Mouse (Mus musculus): ENCODE results near the gene Dlg1.

The Dlg1 gene

DNA sequence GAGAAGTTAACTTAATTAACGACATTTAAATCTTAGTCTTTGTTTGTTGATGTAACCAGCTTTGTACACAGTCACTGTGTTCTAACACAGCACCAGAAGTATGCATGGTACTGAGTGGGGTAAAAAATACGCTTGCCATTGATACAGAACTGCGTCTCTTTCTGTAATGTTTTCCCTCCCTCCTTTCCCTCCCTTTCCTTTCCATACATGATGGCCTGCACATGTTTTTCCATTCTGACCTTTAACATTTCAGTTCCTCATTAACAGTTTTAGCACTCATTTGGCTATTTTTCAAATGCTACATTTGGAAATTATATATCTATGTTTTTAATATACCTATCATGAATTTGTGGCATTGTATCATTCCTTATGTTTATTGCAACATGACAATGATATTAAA is 181.0 kb downstream of the Dlg1 start:
- CTCF ChIA-PET, result no interaction called here

- CTCF ChIA-PET, result no interaction called here
Observed at GRCm38 (mm10) chr16:31846763-31847162, 183.5 kb downstream of the Dlg1 start.

DNA sequence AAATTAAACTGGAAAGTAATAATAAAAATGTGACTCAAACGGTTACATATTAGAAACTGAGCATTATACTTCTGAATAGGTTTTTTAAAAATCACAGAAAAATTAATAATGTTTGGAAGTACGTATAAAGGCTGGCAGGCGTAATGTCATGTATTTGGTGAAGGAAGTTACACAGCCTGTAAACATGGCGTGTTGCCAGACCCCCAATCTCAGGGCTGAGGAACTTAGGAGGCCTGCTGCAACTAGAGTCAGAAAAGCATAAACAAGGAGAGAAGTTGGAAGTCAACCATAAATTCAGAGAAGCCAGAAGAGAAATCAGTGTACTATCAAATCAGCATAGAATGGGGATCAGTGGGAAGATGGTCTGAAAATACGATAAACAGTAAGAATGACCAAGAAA is 200.7 kb downstream of the Dlg1 start:
- CTCF ChIA-PET, result no interaction called here

DNA sequence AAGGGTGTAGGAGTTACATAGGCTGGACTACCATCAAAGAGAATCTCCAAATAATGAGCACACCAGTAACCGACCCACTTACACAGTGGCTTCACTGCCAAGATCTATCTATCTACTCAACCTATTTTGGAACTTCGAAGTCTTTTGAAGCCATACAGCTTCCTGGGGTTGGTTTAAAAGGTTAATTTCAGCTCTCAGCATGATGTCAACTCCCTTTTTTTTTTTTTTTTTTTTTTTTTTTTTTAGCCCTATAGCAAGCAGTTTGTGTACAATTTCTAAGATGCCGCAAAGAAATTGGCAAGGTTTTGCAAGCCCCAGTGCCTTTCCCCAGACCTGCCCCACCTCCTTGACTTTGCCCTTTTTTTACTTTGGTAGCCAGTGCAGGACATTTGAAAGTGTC is 202.0 kb downstream of the Dlg1 start:
- CTCF ChIA-PET, result no interaction called here

DNA sequence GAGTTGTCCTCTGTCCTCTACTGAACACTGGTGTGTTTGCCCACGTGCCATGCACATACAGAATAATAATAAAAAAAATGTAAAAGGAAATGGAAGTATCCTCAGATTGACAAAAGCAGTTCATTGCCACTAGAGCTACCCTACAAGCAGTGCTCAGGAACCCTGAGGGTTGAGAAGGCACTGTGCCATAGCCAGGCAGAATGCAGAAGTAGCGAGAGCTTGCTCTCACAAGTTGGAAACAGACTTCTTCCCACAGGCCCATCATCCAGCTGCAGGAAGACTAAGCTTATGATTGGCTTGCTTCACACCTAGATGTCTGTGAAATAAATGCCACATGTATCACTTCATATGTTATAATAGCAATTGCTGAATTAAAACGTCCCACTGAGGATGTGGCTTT is 203.7 kb downstream of the Dlg1 start:
- CTCF ChIA-PET, result no interaction called here

DNA sequence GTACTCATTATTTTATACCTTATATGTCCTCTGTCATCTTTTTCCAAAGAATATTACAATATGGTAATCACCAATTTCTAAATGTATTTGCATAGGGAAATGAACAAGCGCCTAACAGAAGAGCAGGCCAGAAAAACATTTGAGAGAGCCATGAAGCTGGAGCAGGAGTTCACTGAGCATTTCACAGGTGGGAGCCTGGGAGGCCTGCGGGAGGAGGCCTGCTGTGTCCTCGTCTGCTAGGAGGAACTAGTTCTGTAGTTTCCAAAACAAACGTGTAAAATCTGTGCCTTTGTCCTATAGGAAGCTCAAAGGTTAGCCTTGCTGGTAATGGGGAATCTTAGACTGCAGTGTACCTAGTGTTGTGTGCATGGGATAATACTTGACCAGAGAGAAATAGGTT is 204.5 kb downstream of the Dlg1 start:
- CTCF ChIA-PET, result no interaction called here

- CTCF ChIA-PET, result no interaction called here
Observed at GRCm38 (mm10) chr16:31873721-31874120, 210.5 kb downstream of the Dlg1 start.

GRCm38 (mm10) chr16:31875391-31875790 is 212.1 kb downstream of the Dlg1 start:
- CTCF ChIA-PET, result no interaction called here

DNA sequence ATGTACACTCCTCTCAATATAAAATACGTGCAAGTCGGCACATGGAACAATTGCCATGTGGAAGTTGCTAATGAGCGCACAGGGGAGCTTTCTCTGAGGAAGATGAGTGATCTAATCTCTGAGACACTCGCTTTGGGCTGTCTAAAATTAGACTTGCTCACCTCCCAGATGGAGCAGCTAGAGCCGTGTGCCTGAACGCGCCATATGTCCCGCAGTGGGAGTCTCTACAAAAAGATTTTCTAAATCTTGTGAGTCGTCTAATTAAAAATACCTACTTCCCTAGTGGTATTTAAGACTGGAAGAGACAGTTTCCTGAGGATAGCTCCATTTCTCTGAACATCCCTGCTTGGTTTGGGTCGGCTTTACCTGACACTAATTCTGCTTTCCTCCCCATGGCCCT is 213.1 kb downstream of the Dlg1 start:
- CTCF ChIA-PET, result no interaction called here

DNA sequence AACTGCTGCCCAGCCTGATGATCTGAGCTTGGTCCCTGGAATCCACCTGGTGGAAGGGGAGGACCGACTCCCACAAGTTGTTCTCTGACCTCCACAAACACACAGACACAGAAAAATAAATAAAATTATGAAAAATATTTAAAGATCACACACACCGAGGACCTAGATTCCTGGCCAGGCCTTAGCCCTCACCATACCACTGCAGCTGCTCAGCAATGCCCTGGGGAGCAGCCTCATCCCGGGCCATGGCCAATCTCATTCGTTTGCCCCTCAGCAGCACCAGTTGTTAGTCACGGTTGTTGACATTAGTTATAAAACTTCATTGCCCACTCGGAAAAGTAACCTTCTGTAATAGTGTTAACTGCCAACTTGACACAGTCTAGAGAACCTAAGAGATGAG is 214.8 kb downstream of the Dlg1 start:
- CTCF ChIA-PET, result no interaction called here

DNA sequence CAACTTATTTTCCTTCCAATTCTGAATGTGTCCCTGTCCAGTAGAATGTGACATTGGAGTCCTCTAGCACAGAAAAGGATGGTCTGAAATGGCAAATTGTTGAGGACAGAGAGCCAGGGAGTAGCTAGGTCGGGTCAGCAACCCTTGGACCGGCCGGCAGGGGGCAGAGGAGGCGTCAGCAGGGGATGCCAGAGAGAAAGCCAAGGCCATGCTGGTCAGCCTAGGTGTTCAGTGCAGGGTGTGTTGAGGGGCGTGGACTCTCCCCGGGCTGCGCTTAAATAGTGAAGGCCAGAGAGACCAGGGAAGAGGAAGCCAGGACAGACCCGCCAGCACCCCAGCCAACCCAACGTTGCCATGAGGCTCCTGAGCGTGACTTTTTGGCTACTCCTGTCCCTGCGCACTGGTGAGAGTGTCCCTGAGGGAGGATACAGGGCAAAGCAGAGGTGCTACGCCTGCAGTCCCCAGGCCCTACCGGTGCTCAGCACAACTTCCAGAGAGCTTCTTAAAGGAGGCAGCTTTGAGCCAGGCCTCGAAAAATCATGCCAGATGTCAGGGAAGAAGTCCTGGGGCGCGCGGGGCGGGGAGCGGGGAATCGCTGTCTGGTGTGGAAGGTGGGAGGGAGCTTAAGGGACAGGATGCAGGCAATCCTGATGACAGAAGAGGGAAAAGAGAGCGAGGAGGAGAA is 215.5 kb downstream of the Dlg1 start, which contains the start of gene Meltf:
Gene Meltf (plus strand): TSS at position 238 of the 685 bp plus-strand sequence.
- CTCF ChIA-PET, result no interaction called here

- CTCF ChIA-PET, result interaction anchor here (0.8 kb wide), 1 partner anchor 37 kb away, joined by 4 read pairs; no protein-coding TSS in a partner anchor
Observed at GRCm38 (mm10) chr16:31880146-31880840, 217.1 kb downstream of the Dlg1 start.

DNA sequence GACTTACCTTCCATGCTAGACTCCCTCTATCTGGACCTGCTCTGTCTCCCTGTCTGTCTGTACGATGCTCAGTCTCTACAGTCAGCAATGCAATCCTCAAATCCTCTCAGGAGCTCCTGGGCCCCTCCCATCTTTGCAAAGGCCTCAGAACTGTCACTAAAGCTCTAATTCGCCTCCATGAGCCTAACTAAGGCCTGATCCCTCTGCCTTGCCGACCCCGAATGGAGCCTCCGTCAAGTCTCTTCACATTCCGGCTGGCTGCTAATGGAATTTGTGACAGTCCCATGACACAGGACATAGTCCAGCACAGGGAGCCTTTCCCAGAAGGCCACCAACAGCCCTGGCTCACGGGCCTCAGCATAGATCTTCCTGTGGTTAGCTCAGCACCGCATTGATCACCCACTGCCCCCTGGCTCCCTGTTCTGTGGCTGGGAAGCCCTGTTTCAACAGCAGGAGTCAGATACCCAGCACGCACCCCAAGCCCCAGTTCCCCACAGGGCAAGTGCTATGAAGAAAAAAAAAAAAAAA is 219.2 kb downstream of the Dlg1 start:
- CTCF ChIA-PET, result interaction anchor here (0.5 kb wide), 1 partner anchor 166 kb away, joined by 4 read pairs; no protein-coding TSS in a partner anchor

DNA sequence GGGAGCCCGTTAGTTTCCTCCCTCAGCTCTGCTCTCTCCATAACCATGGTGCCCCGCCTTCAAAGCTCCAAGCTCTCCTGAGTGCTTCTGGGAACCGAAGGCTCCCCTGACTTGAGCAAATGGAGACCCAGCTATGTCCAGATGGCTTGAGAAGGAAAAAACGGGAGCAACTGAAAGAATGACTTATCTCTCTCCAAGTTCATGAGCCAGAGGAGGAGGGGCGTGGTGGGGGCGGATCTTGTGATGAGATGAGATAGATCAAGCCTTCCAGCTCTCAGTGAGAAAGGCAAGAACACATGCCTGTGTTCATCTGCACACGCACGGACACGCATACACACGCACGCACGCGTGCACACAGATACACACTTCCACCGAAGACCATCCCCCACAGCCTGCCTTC is 220.1 kb downstream of the Dlg1 start:
- CTCF ChIA-PET, result no interaction called here

GRCm38 (mm10) chr16:31883902-31884301 is 220.7 kb downstream of the Dlg1 start:
- CTCF ChIA-PET, result no interaction called here

GRCm38 (mm10) chr16:31890907-31891306 is 227.7 kb downstream of the Dlg1 start:
- CTCF ChIA-PET, result no interaction called here

DNA sequence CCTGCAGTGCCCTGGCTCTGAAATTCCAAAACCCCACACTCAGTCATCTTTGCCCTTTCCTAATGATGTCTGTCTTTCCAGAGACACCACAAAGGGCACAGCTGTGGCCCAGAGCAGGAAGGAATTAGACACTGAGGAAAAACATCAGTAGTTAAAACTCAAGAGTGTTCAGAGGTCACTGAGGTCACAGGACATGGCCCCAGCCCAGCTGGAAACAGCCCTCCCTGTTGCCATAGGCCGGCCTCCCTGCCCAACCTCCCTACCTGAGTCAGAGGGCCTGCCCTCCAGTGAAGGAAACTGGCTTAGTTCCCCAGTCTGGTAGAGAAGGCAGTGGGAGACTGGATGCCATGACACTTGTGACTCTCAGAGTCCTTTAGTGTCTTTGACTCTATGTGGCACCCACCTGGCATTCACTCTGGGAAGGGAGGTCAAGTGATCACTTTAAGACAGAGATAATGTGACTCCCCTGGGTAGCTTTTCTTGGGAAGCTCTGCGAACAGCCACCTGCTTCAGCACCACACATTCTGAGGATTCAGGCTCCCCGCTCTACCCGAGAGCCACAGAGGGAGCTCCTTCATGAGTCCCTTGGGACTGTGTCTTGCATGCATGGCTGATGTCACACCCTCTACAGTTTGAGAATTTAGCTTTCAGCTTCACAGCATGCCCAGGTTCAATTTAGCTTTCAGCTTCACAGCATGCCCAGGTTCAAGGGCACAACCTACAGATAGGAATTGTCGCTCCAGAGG is 230.3 kb downstream of the Dlg1 start:
- CTCF ChIA-PET, result no interaction called here

DNA sequence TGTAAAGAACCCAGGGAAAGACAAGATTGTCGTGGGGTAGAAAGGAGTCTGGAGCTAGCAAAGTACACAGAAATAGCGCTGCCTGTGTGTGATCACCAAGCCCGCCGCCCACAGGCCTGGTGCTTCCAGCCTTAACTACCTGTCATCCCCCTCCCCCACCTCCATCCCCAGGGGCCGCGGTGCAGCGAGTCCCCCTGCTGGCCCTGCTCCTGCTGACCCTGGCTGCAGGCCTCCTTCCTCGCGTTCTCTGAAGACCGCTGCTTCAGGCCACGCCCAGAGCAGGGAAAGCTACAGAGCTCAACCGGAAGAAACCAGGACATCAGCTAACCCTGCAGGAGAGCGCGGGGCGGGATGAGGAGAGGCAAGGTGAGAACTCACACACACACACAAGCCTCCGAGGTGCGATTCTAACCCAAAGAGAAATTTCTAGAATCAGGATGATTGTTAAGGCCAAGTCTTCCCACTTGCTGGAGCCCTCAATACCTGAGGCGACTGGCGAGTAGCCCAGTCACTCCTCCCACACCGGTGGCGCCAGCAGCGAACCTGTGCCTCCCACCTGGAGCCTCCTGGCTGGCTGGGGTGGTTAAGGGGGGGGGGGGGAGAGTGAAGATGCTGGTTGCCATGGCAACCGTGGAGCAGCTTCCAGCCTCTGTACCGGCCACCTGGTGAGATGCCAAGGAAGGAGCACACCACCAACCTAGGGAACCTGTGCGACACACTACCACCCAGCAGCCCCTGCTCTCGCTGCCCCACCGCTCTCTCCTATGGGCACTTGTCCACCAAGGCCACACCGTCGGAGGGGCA is 233.9 kb downstream of the Dlg1 start:
- CTCF ChIA-PET, result no interaction called here

- CTCF ChIA-PET, result no interaction called here
Observed at GRCm38 (mm10) chr16:31898546-31899326, 235.5 kb downstream of the Dlg1 start.

GRCm38 (mm10) chr16:31901886-31902285 is 238.6 kb downstream of the Dlg1 start:
- CTCF ChIA-PET, result no interaction called here

DNA sequence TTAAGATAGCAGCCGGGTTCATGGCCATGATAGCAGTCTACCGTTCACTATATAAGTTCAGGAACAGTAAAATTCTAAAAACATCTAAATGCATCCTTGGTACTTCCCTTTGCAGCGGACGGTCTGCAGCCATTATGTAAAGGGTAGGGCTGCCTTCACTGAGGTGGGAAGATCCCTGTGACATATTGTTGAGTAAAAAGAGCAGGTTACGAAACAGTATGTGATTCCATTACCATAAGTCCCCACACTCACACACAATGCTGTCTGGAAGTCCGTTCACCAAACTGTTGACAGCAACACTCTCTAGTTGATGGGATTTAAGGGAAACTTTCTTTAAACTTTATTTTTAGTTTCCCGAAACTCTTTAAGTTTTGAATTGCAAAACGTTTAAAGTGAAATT is 240.0 kb downstream of the Dlg1 start:
- CTCF ChIA-PET, result no interaction called here

Measured in spleen, embryonic (tissue).